Mouse (Mus musculus) neural tube, embryonic 14.5 days (tissue): ENCODE results near the gene Aqp5. TPM values are rescaled to one million over a fixed set of nuclear protein-coding genes. Genes with fewer than 3 reads are reported as not detected.
A peak's percentile ranks its signal among the peaks of the same experiment; 100 is the strongest.

Source experiments
- ATAC-seq: fragments of 200-750 bp; cut with Nextera tagmentation; 2 replicates; pipeline ENCODE4 v1.8.0; 2017; ENCODE audit warnings: low read depth, mild to moderate bottlenecking, moderate TSS enrichment, moderate library complexity
- H3K27ac ChIP-seq: fragments of 300-500 bp; sonication (generic); 2 replicates; pipeline ENCODE4 v1.5.1; 2014; ENCODE audit warnings: low read depth, mild to moderate bottlenecking, control low read depth, low read length, moderate library complexity, mixed read lengths
- H3K27me3 ChIP-seq: fragments of 300-500 bp; sonication (generic); 2 replicates; pipeline ENCODE4 v1.6.1; 2014; ENCODE audit warnings: low read length; ENCODE audit not compliant: control insufficient read depth, insufficient read depth
- H3K36me3 ChIP-seq: fragments of 300-500 bp; sonication (generic); 2 replicates; pipeline ENCODE4 v1.6.1; 2014; ENCODE audit warnings: low read length, mixed read lengths; ENCODE audit not compliant: control insufficient read depth, insufficient read depth
- H3K4me1 ChIP-seq: fragments of 300-500 bp; sonication (generic); 2 replicates; pipeline ENCODE4 v1.6.1; 2014; ENCODE audit warnings: low read length; ENCODE audit not compliant: control insufficient read depth, insufficient read depth
- H3K4me2 ChIP-seq: fragments of 300-500 bp; sonication (generic); 2 replicates; pipeline ENCODE4 v1.6.1; 2014; ENCODE audit warnings: mild to moderate bottlenecking, low read depth, low read length, control low read depth
- H3K4me3 ChIP-seq: fragments of 300-500 bp; sonication (generic); 2 replicates; pipeline ENCODE4 v1.5.1; 2014; ENCODE audit warnings: low read depth, low read length, control low read depth, mixed read lengths
- H3K9ac ChIP-seq: fragments of 300-500 bp; sonication (generic); replicated peaks from 2 replicates; pipeline ENCODE4 v1.6.1; 2014; ENCODE audit warnings: low read depth, mild to moderate bottlenecking, control low read depth, low read length, mixed read lengths
- H3K9me3 ChIP-seq: fragments of 300-500 bp; sonication (generic); 2 replicates; pipeline ENCODE4 v1.6.1; 2016; ENCODE audit warnings: low read length; ENCODE audit not compliant: control insufficient read depth
- WGBS: fragments of 180-500 bp; shearing (Covaris S2); extraction: QIAGEN DNeasy Blood & Tissue Kit; methylation state at CpG from one replicate; pipeline ENCODE4 v1.1.7; 2014; 5-methylcytosine and 5-hydroxymethylcytosine counted together
- polyA plus RNA-seq: library from polyadenylated mRNA; unstranded; fragments of >200 nt; fragmentation: Nextera tagmentation; extraction: Ambion mirVana; gene quantifications from 2 replicates; pipeline ENCODE4 v1.2.1, GENCODE M21; 2014

The Aqp5 gene
- polyA plus RNA-seq, 1 experiment from 2014 or later = 1.4 TPM

GRCm38 (mm10) chr15:99637405-99638123, 47.0 kb downstream of the Aqp5 start:
- H3K4me3 ChIP-seq = peak overlapping the region; percentile 5; the same call in 1 of the 2 replicates
- H3K27me3 ChIP-seq = no peaks in the 10 kb centered on the region
- H3K9ac ChIP-seq = peak overlapping the region; percentile 33; the same call in 1 of the 2 replicates
- H3K9me3 ChIP-seq = no peaks in the 10 kb centered on the region
- H3K4me2 ChIP-seq = peak overlapping the region; percentile 28
- 26% methylated on average over 12 of the region's 12 CpGs for WGBS
- peak; percentile 62; the same call in 1 of the 2 replicates for ATAC-seq
- peaks cover 13% of the 10 kb centered on the region; the same call in 1 of the 2 replicates for H3K4me1 ChIP-seq
- peaks cover 6% of the 10 kb centered on the region; the same call in 1 of the 2 replicates for H3K36me3 ChIP-seq
- peak overlapping the region; percentile 81 for H3K27ac ChIP-seq

GRCm38 (mm10) chr15:99638124-99638485, 47.5 kb downstream of the Aqp5 start:
- Histone ChIP-seq H3K4me2 (no peak overlapping the region; the same call in 1 of the 2 replicates), H3K27me3 (no peaks in the 10 kb centered on the region), H3K36me3 (peaks cover 3% of the 10 kb centered on the region; the same call in 1 of the 2 replicates), H3K9ac (no peak overlapping the region), H3K9me3 (no peaks in the 10 kb centered on the region), H3K4me1 (peaks cover 13% of the 10 kb centered on the region; the same call in 1 of the 2 replicates), H3K4me3 (no peak overlapping the region), H3K27ac (peak overlapping the region; percentile 81)
- 60% methylated on average over 5 of the region's 5 CpGs for WGBS
- ATAC-seq = peak; percentile 56; the same call in 1 of the 2 replicates

GRCm38 (mm10) chr15:99642622-99643021, 52.0 kb downstream of the Aqp5 start:
- no peaks in the 10 kb centered on the region for H3K36me3 ChIP-seq
- H3K27me3 ChIP-seq = no peaks in the 10 kb centered on the region
- ATAC-seq = no peak
- H3K27ac ChIP-seq = peak overlapping the region; percentile 78
- peaks cover 40% of the 10 kb centered on the region for H3K4me1 ChIP-seq
- WGBS = 40% methylated on average over 6 of the region's 6 CpGs
- no peak overlapping the region for H3K9ac ChIP-seq
- H3K4me2 ChIP-seq = peak overlapping the region; percentile 7; the same call in 1 of the 2 replicates
- H3K9me3 ChIP-seq = no peaks in the 10 kb centered on the region
- H3K4me3 ChIP-seq = no peak overlapping the region

- 68% methylated on average over 10 of the region's 10 CpGs for WGBS
- H3K9ac ChIP-seq = no peak overlapping the region; the same call in 1 of the 2 replicates
These were observed 53.2 kb downstream of the Aqp5 start for GRCm38 (mm10) chr15:99643832-99644231.

More at GRCm38 (mm10) chr15:99643832-99644231, 53.2 kb downstream of the Aqp5 start:
- H3K4me3 ChIP-seq = no peak overlapping the region
- H3K27ac ChIP-seq = peak overlapping the region; percentile 71; the same call in 1 of the 2 replicates
- no peaks in the 10 kb centered on the region for H3K9me3 ChIP-seq
- H3K4me2 ChIP-seq = no peak overlapping the region
- H3K4me1 ChIP-seq = peaks cover 45% of the 10 kb centered on the region
- ATAC-seq = no peak
- no peaks in the 10 kb centered on the region for H3K27me3 ChIP-seq
- H3K36me3 ChIP-seq = no peaks in the 10 kb centered on the region

Other genes with a start within 250 kb of the Aqp5 start
- gene Fmnl3, start 220.3 kb upstream of the Aqp5 start, polyA plus RNA-seq = 7.3 and 8.8 TPM in 2 replicates
- 245 and 257 TPM in 2 replicates for gene Tmbim6, start 197.9 kb upstream of the Aqp5 start, polyA plus RNA-seq
- 16.5 and 18.7 TPM in 2 replicates for gene Nckap5l, start 133.0 kb upstream of the Aqp5 start, polyA plus RNA-seq
- 19.7 and 20.2 TPM in 2 replicates for gene Bcdin3d, start 116.1 kb upstream of the Aqp5 start, polyA plus RNA-seq
- 24.0 and 32.0 TPM in 2 replicates for gene Faim2, start 62.6 kb upstream of the Aqp5 start, polyA plus RNA-seq
- not detected in 2 replicates for gene Aqp2, start 11.7 kb upstream of the Aqp5 start, polyA plus RNA-seq
- gene Aqp6, start 10.6 kb downstream of the Aqp5 start, polyA plus RNA-seq = 1.4 and 1.6 TPM in 2 replicates
- gene Racgap1, start 60.9 kb downstream of the Aqp5 start, polyA plus RNA-seq = 45.9 and 65.6 TPM in 2 replicates
- 66.0 and 69.8 TPM in 2 replicates for gene Asic1, start 79.6 kb downstream of the Aqp5 start, polyA plus RNA-seq
- gene Smarcd1, start 111.3 kb downstream of the Aqp5 start, polyA plus RNA-seq = 110 TPM in 2 replicates
- gene Gm17349, start 114.7 kb downstream of the Aqp5 start, polyA plus RNA-seq = not detected in 2 replicates
- gene Gpd1, start 126.7 kb downstream of the Aqp5 start, polyA plus RNA-seq = 1.2 and 1.3 TPM in 2 replicates
- gene Cox14, start 134.8 kb downstream of the Aqp5 start, polyA plus RNA-seq = 196 and 204 TPM in 2 replicates
- gene Cers5, start 182.1 kb downstream of the Aqp5 start, polyA plus RNA-seq = 82.5 and 83.3 TPM in 2 replicates